Mouse (Mus musculus): ENCODE results near the gene Abhd6.

The Abhd6 gene

GRCm38 (mm10) chr14:8052661-8053060 lies 50.0 kb downstream of the Abhd6 start:
- in situ Hi-C loops (cut with MboI; ENCODE audit: unreplicated experiment in 2 of 2): no loop called here

GRCm38 (mm10) chr14:8054310-8055102 lies 51.8 kb downstream of the Abhd6 start:
- in situ Hi-C loops (cut with MboI; ENCODE audit: unreplicated experiment in 2 of 2): no loop called here

GRCm38 (mm10) chr14:8056076-8056475 lies 53.4 kb downstream of the Abhd6 start:
- in situ Hi-C loops (cut with MboI; ENCODE audit: unreplicated experiment in 2 of 2): no loop called here

- in situ Hi-C loops (cut with MboI; ENCODE audit: unreplicated experiment in 2 of 2): no loop called here
Measured at GRCm38 (mm10) chr14:8059938-8060337, 57.2 kb downstream of the Abhd6 start.

- in situ Hi-C loops (cut with MboI; ENCODE audit: unreplicated experiment in 2 of 2): no loop called here
Measured at GRCm38 (mm10) chr14:8062076-8062475, 59.4 kb downstream of the Abhd6 start.

- in situ Hi-C loops (cut with MboI; ENCODE audit: unreplicated experiment in 2 of 2): no loop called here
Measured at GRCm38 (mm10) chr14:8062537-8063301, 60.0 kb downstream of the Abhd6 start.

GRCm38 (mm10) chr14:8063835-8064785 lies 61.4 kb downstream of the Abhd6 start:
- in situ Hi-C loops (cut with MboI; ENCODE audit: unreplicated experiment in 2 of 2): no loop called here

- in situ Hi-C loops (cut with MboI; ENCODE audit: unreplicated experiment in 2 of 2): loop anchor here in 1 of 2 experiments (5.0 kb wide), 1 partner anchor 272 kb away; no protein-coding TSS in a partner anchor
Measured at GRCm38 (mm10) chr14:8080165-8080679, 77.5 kb downstream of the Abhd6 start, which contains the start of gene Rpp14. Gene Rpp14 (plus strand): TSS chr14:8080367.

DNA sequence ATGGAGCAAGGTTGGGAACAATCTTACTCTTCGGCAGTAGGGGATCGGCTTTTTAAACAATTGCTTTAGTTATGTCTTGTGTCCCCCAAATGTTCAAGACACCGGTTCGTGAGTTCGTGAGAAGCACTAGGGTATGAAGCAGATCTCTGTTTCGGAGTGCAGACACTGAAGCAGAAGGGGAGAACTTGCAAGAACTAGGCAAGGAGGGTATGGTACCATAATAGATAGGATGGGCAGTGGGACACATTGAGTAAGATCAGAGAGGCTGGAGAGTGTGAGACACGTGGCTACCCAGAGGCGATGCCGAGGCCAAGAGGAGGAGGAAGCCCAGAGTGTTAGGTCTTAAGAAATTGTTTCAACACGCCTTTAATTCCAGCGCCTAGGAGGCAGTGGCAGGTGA lies 78.0 kb downstream of the Abhd6 start:
- in situ Hi-C loops (cut with MboI; ENCODE audit: unreplicated experiment in 2 of 2): loop anchor here in 1 of 2 experiments (5.0 kb wide), 1 partner anchor 272 kb away; no protein-coding TSS in a partner anchor

- in situ Hi-C loops (cut with MboI; ENCODE audit: unreplicated experiment in 2 of 2): loop anchor here in 1 of 2 experiments (5.0 kb wide), 1 partner anchor 269 kb away; no protein-coding TSS in a partner anchor
Measured at GRCm38 (mm10) chr14:8082949-8083348, 80.2 kb downstream of the Abhd6 start.

GRCm38 (mm10) chr14:8089016-8089415 lies 86.3 kb downstream of the Abhd6 start:
- in situ Hi-C loops (cut with MboI; ENCODE audit: unreplicated experiment in 2 of 2): no loop called here

GRCm38 (mm10) chr14:8092573-8092972 lies 89.9 kb downstream of the Abhd6 start:
- in situ Hi-C loops (cut with MboI; ENCODE audit: unreplicated experiment in 2 of 2): loop anchor here (5.0 kb wide), 3 partner anchors 70 to 250 kb away; partner anchors contain the start of gene Pdhb (in 1 of the 2)

DNA sequence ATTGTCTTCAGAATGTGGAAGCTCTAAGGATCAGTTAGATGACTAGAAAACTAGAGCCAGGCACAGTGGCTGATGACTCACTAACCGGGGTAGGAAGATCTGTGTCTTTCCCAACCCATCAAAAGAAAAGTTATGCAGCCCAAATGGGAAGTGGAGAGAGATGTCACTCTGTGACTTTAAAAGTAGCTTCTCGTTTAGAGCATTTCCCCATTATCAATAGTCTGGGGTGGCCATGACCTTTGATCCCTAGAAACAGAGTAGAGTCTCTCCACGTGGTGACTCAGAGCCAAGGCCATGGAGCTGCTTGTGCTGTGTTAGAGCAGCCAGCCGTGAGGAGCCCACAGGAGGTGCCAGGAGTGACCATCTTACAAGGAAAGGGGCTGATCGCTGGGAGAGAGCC lies 90.7 kb downstream of the Abhd6 start:
- in situ Hi-C loops (cut with MboI; ENCODE audit: unreplicated experiment in 2 of 2): loop anchor here (5.0 kb wide), 3 partner anchors 69 to 249 kb away; partner anchors contain the start of gene Pdhb (in 1 of the 2)

GRCm38 (mm10) chr14:8094931-8095561 lies 92.3 kb downstream of the Abhd6 start:
- in situ Hi-C loops (cut with MboI; ENCODE audit: unreplicated experiment in 2 of 2): loop anchor here (5.0 kb wide), 4 partner anchors 57 to 247 kb away; partner anchors contain the start of gene Pdhb (in 1 of the 2)

DNA sequence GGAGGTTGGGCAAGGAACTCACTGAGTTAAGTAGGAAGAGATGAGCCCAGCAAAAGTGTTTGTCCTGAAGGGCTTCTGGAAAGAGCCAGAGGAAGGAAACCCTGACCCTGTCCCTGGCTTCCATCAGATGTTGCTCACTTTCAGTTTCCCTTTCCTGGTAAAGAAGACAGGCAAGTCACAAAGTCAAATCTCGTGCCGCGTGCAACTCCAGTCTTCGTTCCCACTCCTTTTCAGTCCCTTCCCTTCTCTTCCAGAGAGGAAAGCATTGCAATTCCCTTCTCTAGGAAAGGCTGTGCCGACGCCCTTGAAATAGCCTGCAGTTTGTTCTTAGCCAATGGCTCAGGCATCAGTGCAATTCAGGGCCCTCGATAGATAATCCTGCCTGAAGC lies 92.9 kb downstream of the Abhd6 start:
- in situ Hi-C loops (cut with MboI; ENCODE audit: unreplicated experiment in 2 of 2): loop anchor here in 1 of 2 experiments (5.0 kb wide), 1 partner anchor 57 kb away; no protein-coding TSS in a partner anchor

GRCm38 (mm10) chr14:8097978-8098686 lies 95.4 kb downstream of the Abhd6 start, which contains the start of gene Pxk:
Gene Pxk (plus strand): TSS chr14:8098211.
- in situ Hi-C loops (cut with MboI; ENCODE audit: unreplicated experiment in 2 of 2): loop anchor here in 1 of 2 experiments (5.0 kb wide), 1 partner anchor 54 kb away; no protein-coding TSS in a partner anchor

DNA sequence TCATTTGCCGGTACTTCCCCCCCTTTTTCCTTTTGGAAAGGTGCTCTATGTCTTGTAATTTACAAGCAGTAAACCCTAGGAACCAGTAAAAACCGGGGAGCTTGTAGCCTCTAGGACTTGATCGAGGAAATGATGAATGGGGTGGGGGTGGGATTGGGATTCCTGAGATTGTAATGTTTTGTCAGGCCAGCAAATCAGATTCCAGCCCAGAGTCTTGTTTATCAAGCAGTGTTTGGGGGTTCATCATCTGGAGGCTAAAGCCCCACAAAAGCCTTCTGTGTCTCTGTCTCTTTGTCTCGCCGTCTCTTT lies 95.9 kb downstream of the Abhd6 start:
- in situ Hi-C loops (cut with MboI; ENCODE audit: unreplicated experiment in 2 of 2): loop anchor here in 1 of 2 experiments (5.0 kb wide), 1 partner anchor 54 kb away; no protein-coding TSS in a partner anchor

GRCm38 (mm10) chr14:8099561-8100021 lies 96.9 kb downstream of the Abhd6 start:
- in situ Hi-C loops (cut with MboI; ENCODE audit: unreplicated experiment in 2 of 2): loop anchor here (5.0 kb wide), 2 partner anchors 43 to 53 kb away; no protein-coding TSS in a partner anchor
